Mouse (Mus musculus) embryonic fibroblast, embryonic 13.5 days (primary cell): Measurements from ENCODE around the gene Sel1l.

Experiments
- CTCF ChIP-seq: IDR thresholded peaks from 2 replicates; pipeline ENCODE4 v1.5.1; 2011; ENCODE audit warnings: mild to moderate bottlenecking, control low read depth, low read length, moderate library complexity, borderline replicate concordance; ENCODE audit not compliant: insufficient read depth
- POLR2A ChIP-seq: IDR thresholded peaks from 2 replicates; pipeline ENCODE4 v1.6.1; 2011; ENCODE audit warnings: low read depth, mild to moderate bottlenecking, control low read depth, low read length, moderate library complexity

DNA sequence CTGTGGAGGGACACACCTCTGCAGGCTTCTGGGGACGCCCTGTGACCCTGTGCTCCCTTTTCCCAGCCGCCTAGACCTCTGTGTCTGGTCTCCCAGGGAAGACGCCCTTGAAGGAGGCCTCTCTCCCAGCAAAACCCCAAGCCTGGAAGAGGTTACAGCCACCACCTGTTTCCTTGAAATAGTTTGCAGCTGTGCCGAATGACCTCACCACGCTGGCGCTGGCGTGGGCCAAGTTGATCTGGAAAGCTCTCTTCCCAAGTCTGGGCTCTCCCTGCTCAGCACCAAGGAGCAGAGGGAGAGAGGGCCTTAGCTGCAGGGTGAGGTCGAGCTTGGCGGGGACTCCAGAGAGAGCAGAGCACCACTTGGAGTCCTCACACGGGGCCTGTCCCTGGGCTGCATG, 62.6 kb downstream of the Sel1l start:
- TF ChIP-seq CTCF (no peak), POLR2A (no peak)
